Mouse (Mus musculus): ENCODE results near the gene Ess2.

Ess2 gene

GRCm38 (mm10) chr16:17921325-17922162, 10.4 kb upstream of the Ess2 start:
- peak; percentile 92 to 96 for DNase-seq (ENCODE audit: low spot score in 2 of 2)

GRCm38 (mm10) chr16:17920586-17920985, 9.4 kb upstream of the Ess2 start:
- no peak for DNase-seq (ENCODE audit: low spot score in 2 of 2)

- DNase-seq (ENCODE audit: low spot score in 2 of 2), result no peak
These were observed 3.4 kb upstream of the Ess2 start, which contains the start of gene Gsc2 for GRCm38 (mm10) chr16:17914307-17915249. Gene Gsc2, minus strand, starts transcription at chr16:17915059.

GRCm38 (mm10) chr16:17898462-17898861, 12.7 kb downstream of the Ess2 start, which contains the start of the genes Dgcr2 and Tssk2:
Gene Dgcr2, minus strand, starts transcription at chr16:17898562.
Gene Tssk2, plus strand, starts transcription at chr16:17898637.
- no peak for DNase-seq (ENCODE audit: low spot score in 2 of 2)

- no peak for DNase-seq (ENCODE audit: low spot score in 2 of 2)
These were observed 15.1 kb downstream of the Ess2 start for GRCm38 (mm10) chr16:17896091-17896490.

GRCm38 (mm10) chr16:17893923-17894322, 17.2 kb downstream of the Ess2 start, which contains the start of gene Tssk1:
Gene Tssk1, plus strand, starts transcription at chr16:17894223.
- no peak for DNase-seq (ENCODE audit: low spot score in 2 of 2)

- DNase-seq (ENCODE audit: low spot score in 2 of 2), result no peak
These were observed 18.5 kb downstream of the Ess2 start for GRCm38 (mm10) chr16:17892606-17893005.

- DNase-seq (ENCODE audit: low spot score in 2 of 2), result peak; percentile 99 to 100
These were observed 19.6 kb downstream of the Ess2 start, which contains the start of gene Gm20518 for GRCm38 (mm10) chr16:17891567-17891959. Gene Gm20518, minus strand, starts transcription at chr16:17891671.

GRCm38 (mm10) chr16:17890917-17891566, 20.1 kb downstream of the Ess2 start:
- peak; percentile 85 to 88 for DNase-seq (ENCODE audit: low spot score in 2 of 2)

- no peak for DNase-seq (ENCODE audit: low spot score in 2 of 2)
These were observed 20.8 kb downstream of the Ess2 start for GRCm38 (mm10) chr16:17890342-17890727.

- no peak for DNase-seq (ENCODE audit: low spot score in 2 of 2)
These were observed 21.3 kb downstream of the Ess2 start for GRCm38 (mm10) chr16:17889689-17890341.

- DNase-seq (ENCODE audit: low spot score in 2 of 2), result no peak
These were observed 27.0 kb downstream of the Ess2 start for GRCm38 (mm10) chr16:17884116-17884515.

GRCm38 (mm10) chr16:17882196-17882595, 29.0 kb downstream of the Ess2 start:
- no peak for DNase-seq (ENCODE audit: low spot score in 2 of 2)

GRCm38 (mm10) chr16:17879571-17879970, 31.6 kb downstream of the Ess2 start:
- DNase-seq (ENCODE audit: low spot score in 2 of 2), result no peak

GRCm38 (mm10) chr16:17876096-17876495, 35.1 kb downstream of the Ess2 start:
- DNase-seq (ENCODE audit: low spot score in 2 of 2), result no peak

- DNase-seq (ENCODE audit: low spot score in 2 of 2), result no peak
These were observed 36.0 kb downstream of the Ess2 start for GRCm38 (mm10) chr16:17875174-17875573.

- DNase-seq (ENCODE audit: low spot score in 2 of 2), result no peak
These were observed 38.2 kb downstream of the Ess2 start for GRCm38 (mm10) chr16:17872995-17873394.

- DNase-seq (ENCODE audit: low spot score in 2 of 2), result no peak
These were observed 39.9 kb downstream of the Ess2 start for GRCm38 (mm10) chr16:17871248-17871647.

- DNase-seq (ENCODE audit: low spot score in 2 of 2), result no peak
These were observed 45.4 kb downstream of the Ess2 start for GRCm38 (mm10) chr16:17865770-17866169.

- no peak for DNase-seq (ENCODE audit: low spot score in 2 of 2)
These were observed 45.9 kb downstream of the Ess2 start for GRCm38 (mm10) chr16:17865293-17865692.

- DNase-seq (ENCODE audit: low spot score in 2 of 2), result no peak
These were observed 52.6 kb downstream of the Ess2 start for GRCm38 (mm10) chr16:17858592-17858991.
